Mouse (Mus musculus): ENCODE data around the gene Car6. TPM values are rescaled to one million over a fixed set of nuclear protein-coding genes. Genes with fewer than 3 reads are reported as not detected.
A peak's percentile ranks its signal among the peaks of the same experiment; 100 is the strongest.

The Car6 gene
- polyA plus RNA-seq, 1 experiment: not detected

DNA sequence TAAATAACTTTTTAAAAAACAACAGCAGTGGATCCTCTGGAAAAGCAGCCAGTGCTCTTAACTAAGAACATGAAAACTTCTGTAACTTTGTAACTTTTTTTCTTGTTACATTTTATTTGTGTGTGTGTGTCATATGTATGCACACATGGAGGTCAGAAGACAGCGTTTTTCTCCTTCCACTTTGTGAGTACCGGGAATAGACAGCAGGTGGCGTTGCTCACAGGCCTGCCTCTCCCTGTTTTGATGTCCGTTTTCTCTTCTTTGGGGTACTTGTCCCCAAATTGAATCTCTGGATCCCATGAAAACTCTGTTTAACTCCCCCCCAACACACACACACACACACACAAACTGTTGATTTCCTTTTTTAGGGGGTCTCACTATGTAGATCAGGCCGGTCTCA, 12.8 kb upstream of the Car6 start:
- no peak for TF ChIP-seq POLR2A (IDR thresholded peaks at IDR 0.05; ENCODE audit: borderline replicate concordance, extremely low read depth, insufficient read depth, insufficient read length, poor library complexity, severe bottlenecking)
- TF ChIP-seq CTCF (IDR thresholded peaks at IDR 0.05; ENCODE audit: borderline replicate concordance, extremely low read depth, insufficient read depth, insufficient read length): peak; percentile 38; the same call in 1 of the 2 replicates
- no peak for DNase-seq (ENCODE audit: low read depth)

DNA sequence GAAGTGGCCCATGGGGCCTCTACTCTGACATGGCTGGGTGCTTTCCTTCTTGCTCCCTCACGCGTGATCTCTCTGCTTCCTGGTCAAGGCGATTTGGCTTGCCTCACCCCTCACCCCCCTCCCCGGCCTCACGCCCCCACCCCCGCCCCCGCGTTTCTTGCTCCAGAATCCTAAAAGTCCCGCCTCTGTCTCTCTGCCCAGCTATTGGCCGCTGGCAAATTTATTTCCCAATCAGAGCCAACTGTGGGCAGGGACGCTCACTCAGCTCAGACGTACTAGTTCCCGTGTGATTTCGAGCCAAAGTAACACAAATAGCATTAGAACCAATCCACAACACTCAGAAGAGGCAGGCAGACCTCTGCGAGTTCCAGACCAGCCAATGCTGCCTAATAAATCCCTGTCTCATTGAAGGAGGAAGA, 11.4 kb upstream of the Car6 start:
- TF ChIP-seq POLR2A (IDR thresholded peaks at IDR 0.05; ENCODE audit: borderline replicate concordance, extremely low read depth, insufficient read depth, insufficient read length, poor library complexity, severe bottlenecking) (no peak), CTCF (IDR thresholded peaks at IDR 0.05; ENCODE audit: borderline replicate concordance, extremely low read depth, insufficient read depth, insufficient read length) (no peak)
- peak; percentile 86 for DNase-seq (ENCODE audit: low read depth)

DNA sequence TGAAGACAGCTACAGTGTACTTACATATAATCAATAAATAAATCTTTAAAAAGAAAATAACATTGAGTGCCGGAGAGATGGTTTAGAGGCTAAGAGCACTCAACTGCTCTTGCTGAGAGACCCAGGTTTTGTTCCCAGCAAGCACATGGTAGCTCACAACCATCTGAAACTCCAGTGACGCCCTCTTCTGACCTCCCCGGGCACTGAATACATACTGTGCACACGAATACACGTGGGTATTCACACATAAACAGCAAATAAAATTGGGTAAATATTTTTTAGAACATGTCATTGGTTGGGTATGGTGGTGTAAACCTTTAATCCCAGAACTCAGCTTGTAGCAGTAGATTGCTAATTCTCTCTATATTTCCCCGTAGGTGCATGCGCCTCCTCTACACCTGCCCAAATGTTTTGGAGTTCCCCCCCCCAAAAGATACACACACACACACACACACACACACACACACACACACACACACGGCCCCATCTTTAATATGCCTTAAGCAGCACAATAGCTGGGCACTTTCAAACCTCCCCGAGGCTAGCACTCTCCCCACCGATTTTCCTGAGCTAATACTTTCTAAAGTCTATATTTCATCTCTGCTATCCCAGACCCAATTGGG, 10.9 kb upstream of the Car6 start:
- TF ChIP-seq POLR2A (IDR thresholded peaks at IDR 0.05; ENCODE audit: borderline replicate concordance, extremely low read depth, insufficient read depth, insufficient read length, poor library complexity, severe bottlenecking): no peak
- TF ChIP-seq CTCF (IDR thresholded peaks at IDR 0.05; ENCODE audit: borderline replicate concordance, extremely low read depth, insufficient read depth, insufficient read length): no peak
- DNase-seq (ENCODE audit: low read depth): no peak

DNA sequence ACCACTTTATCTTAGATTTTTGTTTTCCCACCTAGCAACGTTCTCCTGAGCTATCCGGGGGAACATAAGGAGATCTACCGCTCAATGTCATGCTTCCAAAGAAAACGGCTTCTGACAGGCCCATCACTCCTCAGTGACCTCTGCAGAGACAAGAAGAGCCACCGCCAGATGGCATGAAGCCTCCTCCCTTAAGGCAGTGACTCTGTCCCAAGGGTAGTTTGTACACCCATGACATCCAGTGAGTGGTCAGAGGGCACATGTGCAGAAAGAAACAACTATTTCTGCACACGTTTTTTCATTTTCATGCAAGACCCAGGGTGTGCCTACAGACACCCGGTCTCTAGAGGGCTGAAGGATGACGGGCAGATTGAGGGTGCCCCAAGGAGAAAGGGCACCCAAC, 9.2 kb upstream of the Car6 start:
- TF ChIP-seq POLR2A (IDR thresholded peaks at IDR 0.05; ENCODE audit: borderline replicate concordance, extremely low read depth, insufficient read depth, insufficient read length, poor library complexity, severe bottlenecking) (no peak), CTCF (IDR thresholded peaks at IDR 0.05; ENCODE audit: borderline replicate concordance, extremely low read depth, insufficient read depth, insufficient read length) (no peak)
- DNase-seq (ENCODE audit: low read depth): no peak

DNA sequence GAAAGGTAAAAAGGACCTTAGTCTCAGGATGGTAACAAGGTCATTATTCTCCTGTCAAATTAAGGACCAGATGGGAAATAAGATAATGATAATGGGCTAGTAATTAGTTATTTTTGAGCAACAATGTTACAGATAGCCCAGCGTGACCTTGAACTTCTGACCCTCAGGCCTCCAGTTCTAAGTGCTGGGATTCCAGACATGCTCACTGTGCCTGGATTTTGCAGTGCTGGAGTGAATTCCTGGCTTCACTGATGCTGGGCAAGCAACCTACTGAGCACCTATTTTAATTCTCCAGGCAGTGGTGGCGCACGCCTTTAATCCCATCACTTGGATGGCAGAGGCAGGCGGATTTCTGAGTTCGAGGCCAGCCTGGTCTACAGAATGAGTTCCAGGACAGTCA, 8.6 kb upstream of the Car6 start:
- DNase-seq (ENCODE audit: low read depth): no peak
- TF ChIP-seq POLR2A (IDR thresholded peaks at IDR 0.05; ENCODE audit: borderline replicate concordance, extremely low read depth, insufficient read depth, insufficient read length, poor library complexity, severe bottlenecking) (no peak), CTCF (IDR thresholded peaks at IDR 0.05; ENCODE audit: borderline replicate concordance, extremely low read depth, insufficient read depth, insufficient read length) (no peak)

DNA sequence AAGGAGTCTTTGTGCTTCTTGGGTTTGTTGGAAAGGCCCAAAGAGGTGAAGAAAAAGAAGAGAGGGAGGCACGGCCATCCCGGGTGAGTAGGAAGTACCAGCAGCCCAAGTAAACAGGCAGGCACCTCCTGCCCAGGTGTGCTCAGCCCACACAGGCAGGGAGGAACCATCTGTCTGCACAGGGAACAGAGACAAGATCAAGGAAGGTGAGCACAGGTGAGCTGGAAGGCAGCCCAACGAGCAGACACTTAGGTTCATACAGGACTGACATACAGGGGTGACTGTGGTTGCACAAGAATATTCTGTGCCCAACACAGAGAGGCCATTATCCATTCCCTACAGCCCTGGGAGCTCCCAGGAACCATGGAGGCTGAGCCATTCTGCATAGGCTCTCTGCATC, 3.7 kb upstream of the Car6 start:
- DNase-seq (ENCODE audit: low read depth): no peak
- TF ChIP-seq CTCF (IDR thresholded peaks at IDR 0.05; ENCODE audit: borderline replicate concordance, extremely low read depth, insufficient read depth, insufficient read length): no peak

DNA sequence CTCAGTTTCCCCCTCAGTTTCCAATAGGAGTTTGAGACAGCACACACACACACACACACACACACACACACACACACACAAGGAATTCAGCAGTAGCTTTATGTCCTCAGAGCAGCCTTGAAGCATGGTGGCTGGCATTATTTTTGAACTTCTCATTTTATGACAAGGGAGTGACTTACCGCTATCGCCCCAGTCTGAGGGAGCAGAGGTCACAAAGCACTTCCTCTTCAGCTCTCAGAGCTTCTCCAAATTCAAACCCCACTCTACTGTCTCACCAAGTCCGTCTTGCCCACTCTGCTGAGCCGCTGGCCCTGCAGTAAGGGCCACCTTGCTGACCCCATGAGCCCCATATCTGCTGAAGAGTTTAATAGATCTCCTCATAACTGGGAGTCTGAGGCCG, 1.6 kb upstream of the Car6 start:
- no peak for DNase-seq (ENCODE audit: low read depth)
- TF ChIP-seq CTCF (IDR thresholded peaks at IDR 0.05; ENCODE audit: borderline replicate concordance, extremely low read depth, insufficient read depth, insufficient read length) (no peak), POLR2A (IDR thresholded peaks at IDR 0.05; ENCODE audit: borderline replicate concordance, extremely low read depth, insufficient read depth, insufficient read length, poor library complexity, severe bottlenecking) (no peak)

DNA sequence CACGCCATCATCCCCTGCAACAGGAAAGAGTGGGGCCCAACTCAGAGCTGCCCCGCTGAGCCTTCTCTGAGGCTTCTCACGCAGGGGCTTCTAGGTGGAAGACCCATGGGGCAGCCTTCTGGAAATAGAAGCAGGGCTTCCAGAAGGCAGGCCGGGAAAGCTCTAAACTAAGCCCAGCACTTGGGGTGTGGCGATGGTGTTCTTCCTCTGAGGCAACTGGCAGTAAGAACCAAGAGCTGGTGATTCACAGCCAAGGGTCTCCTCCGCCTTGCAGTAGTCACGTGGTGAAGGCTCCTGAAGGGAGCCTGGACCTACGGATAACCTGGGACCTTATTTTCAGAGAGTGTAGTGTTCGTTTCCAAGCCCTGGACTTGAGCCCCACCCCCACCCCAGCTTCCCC, 2.9 kb downstream of the Car6 start:
- TF ChIP-seq POLR2A (IDR thresholded peaks at IDR 0.05; ENCODE audit: borderline replicate concordance, extremely low read depth, insufficient read depth, insufficient read length, poor library complexity, severe bottlenecking): no peak
- no peak for TF ChIP-seq CTCF (IDR thresholded peaks at IDR 0.05; ENCODE audit: borderline replicate concordance, extremely low read depth, insufficient read depth, insufficient read length)
- no peak for DNase-seq (ENCODE audit: low read depth)

DNA sequence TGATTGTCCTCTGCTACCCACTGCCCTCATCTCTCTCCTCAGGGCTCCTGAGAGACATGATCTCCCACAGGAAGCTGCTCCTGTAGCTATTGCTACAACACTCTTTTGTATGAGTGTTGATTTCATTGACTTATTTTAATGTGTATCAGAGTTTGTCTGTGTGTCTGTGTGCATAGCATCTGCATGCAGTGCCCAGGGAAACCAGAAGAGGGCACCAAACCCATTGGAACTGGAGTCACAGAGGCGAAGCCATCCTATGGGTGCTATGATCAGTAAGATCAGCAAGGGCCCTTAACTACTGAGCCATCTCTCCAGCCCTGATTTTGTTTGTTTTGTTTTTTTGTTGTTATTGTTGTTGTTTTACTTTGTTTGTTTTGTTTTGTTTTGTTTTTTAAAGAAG, 7.2 kb downstream of the Car6 start:
- no peak for TF ChIP-seq POLR2A (IDR thresholded peaks at IDR 0.05; ENCODE audit: borderline replicate concordance, extremely low read depth, insufficient read depth, insufficient read length, poor library complexity, severe bottlenecking)
- TF ChIP-seq CTCF (IDR thresholded peaks at IDR 0.05; ENCODE audit: borderline replicate concordance, extremely low read depth, insufficient read depth, insufficient read length): peak; percentile 72
- DNase-seq (ENCODE audit: low read depth): peak; percentile 42

DNA sequence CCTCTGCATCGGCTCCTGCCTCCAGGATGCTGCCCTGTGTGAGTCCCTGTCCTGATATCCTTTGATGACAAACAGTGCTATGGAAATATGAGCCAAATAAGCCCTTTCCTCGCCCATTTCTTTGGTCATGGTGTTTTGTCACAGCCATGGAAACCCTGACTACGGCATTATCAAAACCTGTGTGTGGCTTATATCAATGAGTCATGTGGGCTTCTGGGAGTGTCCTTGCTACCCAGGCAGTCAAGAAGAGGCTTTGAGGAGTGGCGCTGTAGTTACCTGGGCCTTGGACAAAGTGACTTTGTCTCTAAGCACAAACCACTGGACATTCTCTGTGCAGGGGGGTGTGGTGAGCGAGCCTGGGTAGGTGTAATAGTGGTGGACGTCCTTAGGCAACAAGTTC, 8.9 kb downstream of the Car6 start:
- DNase-seq (ENCODE audit: low read depth): no peak
- TF ChIP-seq POLR2A (IDR thresholded peaks at IDR 0.05; ENCODE audit: borderline replicate concordance, extremely low read depth, insufficient read depth, insufficient read length, poor library complexity, severe bottlenecking) (no peak), CTCF (IDR thresholded peaks at IDR 0.05; ENCODE audit: borderline replicate concordance, extremely low read depth, insufficient read depth, insufficient read length) (no peak)

DNA sequence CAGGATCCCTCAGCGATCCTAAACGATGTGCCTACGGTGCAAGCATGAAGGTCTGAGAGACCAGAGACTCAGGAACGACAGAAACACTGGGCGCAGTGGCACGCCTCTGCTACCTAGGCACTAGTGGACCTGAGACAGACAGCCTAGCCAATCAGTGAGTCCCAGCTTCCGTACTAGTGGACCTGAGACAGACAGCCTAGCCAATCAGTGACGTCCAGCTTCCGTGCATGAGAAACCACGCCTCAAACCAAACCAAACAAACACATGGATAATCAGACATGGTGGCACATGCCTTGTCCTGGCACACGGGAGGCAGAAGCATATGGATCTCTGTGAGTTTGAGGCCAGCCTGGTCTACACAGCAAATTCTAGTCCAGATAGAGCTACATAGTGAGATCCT, 12.9 kb downstream of the Car6 start:
- TF ChIP-seq POLR2A (IDR thresholded peaks at IDR 0.05; ENCODE audit: borderline replicate concordance, extremely low read depth, insufficient read depth, insufficient read length, poor library complexity, severe bottlenecking) (no peak), CTCF (IDR thresholded peaks at IDR 0.05; ENCODE audit: borderline replicate concordance, extremely low read depth, insufficient read depth, insufficient read length) (no peak)
- no peak for DNase-seq (ENCODE audit: low read depth)

DNA sequence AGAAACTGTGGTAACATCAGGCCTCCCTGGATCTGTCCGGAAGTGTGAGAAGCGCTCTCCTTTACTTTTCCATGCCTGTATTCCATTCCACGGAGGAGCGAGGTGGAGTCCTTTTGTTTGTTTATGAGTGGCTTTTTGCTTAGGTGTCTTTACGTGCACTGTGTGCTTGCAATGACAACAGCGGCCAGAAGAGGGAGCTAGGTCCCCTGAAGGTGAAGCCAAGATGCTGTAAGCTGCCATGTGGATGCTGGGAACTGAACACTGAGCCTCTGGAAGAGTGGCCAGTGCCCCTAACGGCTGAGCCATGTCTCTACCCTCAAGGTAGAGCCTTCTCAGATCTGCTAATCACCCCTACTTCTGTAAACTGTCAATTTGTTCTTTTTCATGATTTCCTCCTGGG, 19.8 kb downstream of the Car6 start:
- TF ChIP-seq CTCF (IDR thresholded peaks at IDR 0.05; ENCODE audit: borderline replicate concordance, extremely low read depth, insufficient read depth, insufficient read length) (no peak), POLR2A (IDR thresholded peaks at IDR 0.05; ENCODE audit: borderline replicate concordance, extremely low read depth, insufficient read depth, insufficient read length, poor library complexity, severe bottlenecking) (no peak)
- DNase-seq (ENCODE audit: low read depth): no peak
